Mouse (Mus musculus) adrenal gland, adult 18-20 months (tissue): Measurements from ENCODE around the gene Pex16. TPM values are rescaled to one million over a fixed set of nuclear protein-coding genes. Genes with fewer than 3 reads are reported as not detected.

Source experiments
- DNase-seq, 2 experiments: peaks; one replicate each; pipeline ENCODE4 v3.0.0; 2021 to 2022; ENCODE audit warnings: low spot score in 2 of 2
- microRNA-seq, 2 experiments: library from miRNA; unstranded; fragments of <30 nt; microRNA quantifications; one replicate each; pipeline ENCODE4 v1.2.0; 2021; ENCODE audit warnings: borderline number of aligned reads in 2 of 2
- total RNA-seq, 2 experiments: library from RNA; stranded (reverse); gene quantifications; 1 replicate in 1 of 2; 2 replicates in 1 of 2; pipeline ENCODE4 v1.2.3; 2021

Gene Pex16
- total RNA-seq, 2 experiments from 2014 or later, result 90.6 to 183 TPM

- no peak for DNase-seq
Measured at GRCm38 (mm10) chr2:92408309-92409045, 34.0 kb downstream of the Pex16 start.

GRCm38 (mm10) chr2:92411705-92412104, 37.2 kb downstream of the Pex16 start:
- no peak for DNase-seq

GRCm38 (mm10) chr2:92421723-92422387, 47.4 kb downstream of the Pex16 start:
- no peak for DNase-seq

GRCm38 (mm10) chr2:92422388-92423135, 48.1 kb downstream of the Pex16 start:
- DNase-seq, result no peak

- no peak for DNase-seq
Measured at GRCm38 (mm10) chr2:92423156-92423555, 48.7 kb downstream of the Pex16 start.

GRCm38 (mm10) chr2:92423702-92424461, 49.4 kb downstream of the Pex16 start:
- DNase-seq, result peak; percentile 96 to 99

GRCm38 (mm10) chr2:92424462-92425308, 50.2 kb downstream of the Pex16 start:
- peak in 1 of 2 experiments; percentile 37 for DNase-seq

- no peak for DNase-seq
Measured at GRCm38 (mm10) chr2:92425366-92425765, 50.9 kb downstream of the Pex16 start.

GRCm38 (mm10) chr2:92426426-92426825, 52.0 kb downstream of the Pex16 start:
- DNase-seq, result no peak

GRCm38 (mm10) chr2:92427882-92428281, 53.4 kb downstream of the Pex16 start:
- DNase-seq, result peak; percentile 59 to 65

GRCm38 (mm10) chr2:92430089-92430488, 55.6 kb downstream of the Pex16 start:
- DNase-seq, result no peak

Small RNA genes lying within 50 kb of the gene (microRNA-seq; reads per million reads assigned to microRNA genes)
- 0 to 0.47 reads per million in 2 experiments for gene Mir7000

Other genes starting within 250 kb of the Pex16 start
- 1 to 10 TPM in 1 of 2 experiments, not detected in 1; 2.7 TPM for gene Large2, start 193 bp downstream of the Pex16 start, total RNA-seq
- gene 1700029I15Rik, start 7.9 kb downstream of the Pex16 start, total RNA-seq, result 10 to 100 TPM in 1 of 2 experiments, 1 to 10 TPM in 1; 6.6 to 15.3 TPM
- gene Mapk8ip1, start 26.6 kb downstream of the Pex16 start, total RNA-seq, result 10 to 100 TPM; 29.6 to 32.3 TPM
- gene Cry2, start 59.4 kb downstream of the Pex16 start, total RNA-seq, result 10 to 100 TPM; 20.6 to 46.2 TPM
- gene Slc35c1, start 85.9 kb downstream of the Pex16 start, total RNA-seq, result 10 to 100 TPM; 12.1 to 21.7 TPM
- gene Chst1, start 225.0 kb downstream of the Pex16 start, total RNA-seq, result 10 to 100 TPM; 13.2 to 20.4 TPM